Mouse (Mus musculus) ZHBTc4 (cell line): ENCODE measurements at regions not wholly inside any gene's neighbourhood (a gene's known extent, or its start where the extent isn't known, plus 50 kb on each side); places are given as distances from the start of the nearest gene placed in this dataset.

Experiments
- DNase-seq: peaks from one replicate; pipeline ENCODE4 v3.0.0-alpha.2; 2011; ENCODE audit warnings: low read depth, low spot score

- no peak for DNase-seq
These were observed 224.7 kb downstream of the Adamts15 start for GRCm38 (mm10) chr9:30697533-30697932.

- no peak for DNase-seq
These were observed 241.2 kb downstream of the Snx19 start for GRCm38 (mm10) chr9:30668095-30668494.

- no peak for DNase-seq
These were observed 235.5 kb downstream of the Snx19 start for GRCm38 (mm10) chr9:30662456-30662855.

- no peak for DNase-seq
These were observed 227.1 kb downstream of the Snx19 start for GRCm38 (mm10) chr9:30653961-30654360.

GRCm38 (mm10) chr9:30653210-30653609 lies 226.3 kb downstream of the Snx19 start:
- no peak for DNase-seq

GRCm38 (mm10) chr9:30649392-30650054 lies 222.6 kb downstream of the Snx19 start:
- no peak for DNase-seq

- peak; percentile 43 for DNase-seq
These were observed 207.0 kb downstream of the Snx19 start for GRCm38 (mm10) chr9:30633741-30634470.

- no peak for DNase-seq
These were observed 205.5 kb downstream of the Snx19 start for GRCm38 (mm10) chr9:30632164-30633146.

- no peak for DNase-seq
These were observed 198.7 kb downstream of the Snx19 start for GRCm38 (mm10) chr9:30625635-30626034.

GRCm38 (mm10) chr9:30625090-30625489 lies 198.2 kb downstream of the Snx19 start:
- no peak for DNase-seq

- no peak for DNase-seq
These were observed 197.6 kb downstream of the Snx19 start for GRCm38 (mm10) chr9:30624481-30624880.

GRCm38 (mm10) chr9:30619325-30619724 lies 192.4 kb downstream of the Snx19 start:
- no peak for DNase-seq

GRCm38 (mm10) chr9:30618181-30618580 lies 191.3 kb downstream of the Snx19 start:
- no peak for DNase-seq

GRCm38 (mm10) chr9:30613715-30614114 lies 186.8 kb downstream of the Snx19 start:
- DNase-seq = no peak

GRCm38 (mm10) chr9:30613003-30613552 lies 186.2 kb downstream of the Snx19 start:
- no peak for DNase-seq

- DNase-seq = no peak
These were observed 183.4 kb downstream of the Snx19 start for GRCm38 (mm10) chr9:30610328-30610727.

- DNase-seq = peak; percentile 55
These were observed 172.8 kb downstream of the Snx19 start for GRCm38 (mm10) chr9:30599756-30600155.

- DNase-seq = peak; percentile 88
These were observed 170.8 kb downstream of the Snx19 start for GRCm38 (mm10) chr9:30597691-30598090.

- peak; percentile 66 for DNase-seq
These were observed 170.2 kb downstream of the Snx19 start for GRCm38 (mm10) chr9:30597092-30597491.

- no peak for DNase-seq
These were observed 165.7 kb downstream of the Snx19 start for GRCm38 (mm10) chr9:30592601-30593000.

- DNase-seq = no peak
These were observed 164.3 kb downstream of the Snx19 start for GRCm38 (mm10) chr9:30591246-30591645.
